Mouse (Mus musculus) ES-CJ7 (cell line): ENCODE measurements around the gene Msh4.
"Not testable (repeated sequence)": the region's sequence is repeated elsewhere in the genome, so short reads cannot be mapped to it uniquely, and the experiment has no call there.

Source experiments
- DNase-seq: peaks from one replicate; pipeline ENCODE4 v3.0.0; 2011; ENCODE audit warnings: low read depth, low spot score

Msh4 gene

GRCm38 (mm10) chr3:153849368-153850015 lies 56.4 kb downstream of the Msh4 start:
- no peak for DNase-seq

- DNase-seq = no peak
Observed at GRCm38 (mm10) chr3:153847207-153847733, 58.7 kb downstream of the Msh4 start.

- no peak for DNase-seq
Observed at GRCm38 (mm10) chr3:153846109-153846508, 59.8 kb downstream of the Msh4 start.

- no peak for DNase-seq
Observed at GRCm38 (mm10) chr3:153845500-153845899, 60.4 kb downstream of the Msh4 start.

- no peak for DNase-seq
Observed at GRCm38 (mm10) chr3:153844757-153845156, 61.2 kb downstream of the Msh4 start.

GRCm38 (mm10) chr3:153844030-153844429 lies 61.9 kb downstream of the Msh4 start, which contains the start of gene Asb17:
Asb17 (plus strand) TSS chr3:153844209.
- no peak for DNase-seq

- no peak for DNase-seq
Observed at GRCm38 (mm10) chr3:153837593-153837992, 68.3 kb downstream of the Msh4 start.

- no peak for DNase-seq
Observed at GRCm38 (mm10) chr3:153836316-153836715, 69.6 kb downstream of the Msh4 start.

GRCm38 (mm10) chr3:153835455-153836086 lies 70.4 kb downstream of the Msh4 start:
- DNase-seq = peak; percentile 52

GRCm38 (mm10) chr3:153834071-153834470 lies 71.9 kb downstream of the Msh4 start:
- DNase-seq = no peak

- no peak for DNase-seq
Observed at GRCm38 (mm10) chr3:153832654-153832945, 73.3 kb downstream of the Msh4 start.

GRCm38 (mm10) chr3:153831873-153832653 lies 73.9 kb downstream of the Msh4 start:
- DNase-seq = no peak

GRCm38 (mm10) chr3:153831014-153831872 lies 74.7 kb downstream of the Msh4 start:
- peak; percentile 48 for DNase-seq

- DNase-seq = not testable (repeated sequence)
Observed at GRCm38 (mm10) chr3:153829788-153830187, 76.2 kb downstream of the Msh4 start.

GRCm38 (mm10) chr3:153826616-153827015 lies 79.3 kb downstream of the Msh4 start:
- DNase-seq = no peak

- no peak for DNase-seq
Observed at GRCm38 (mm10) chr3:153825197-153825596, 80.7 kb downstream of the Msh4 start.

GRCm38 (mm10) chr3:153823671-153824515 lies 82.0 kb downstream of the Msh4 start:
- DNase-seq = no peak

GRCm38 (mm10) chr3:153819438-153819837 lies 86.5 kb downstream of the Msh4 start:
- no peak for DNase-seq

GRCm38 (mm10) chr3:153818723-153819122 lies 87.2 kb downstream of the Msh4 start:
- DNase-seq = no peak

GRCm38 (mm10) chr3:153817376-153817890 lies 88.5 kb downstream of the Msh4 start:
- no peak for DNase-seq
